Mouse (Mus musculus) left cerebral cortex, postnatal 25 days (tissue): ENCODE data around the gene Ostm1. TPM values are rescaled to one million over a fixed set of nuclear protein-coding genes. Genes with fewer than 3 reads are reported as not detected.
A peak's percentile ranks its signal among the peaks of the same experiment; 100 is the strongest.

Experiments
- DNase-seq, 2 experiments: peaks; one replicate each; pipeline ENCODE4 v3.0.0; 2022; ENCODE audit warnings: low spot score in 2 of 2, mixed read lengths in 1 of 2
- intact Hi-C: fragments of 180-260 bp; cut with DNase I; formaldehyde crosslinking; loops from one replicate; pipeline ENCODE4 v1.15.1; 2025
- total RNA-seq, 2 experiments: library from RNA; stranded (reverse); gene quantifications; 2 replicates each; pipeline ENCODE4 v1.2.3; 2021

Ostm1 gene
- 10 to 100 TPM; 49.3 to 50.1 TPM for total RNA-seq

GRCm38 (mm10) chr10:42583157-42583872 is at the start of gene Ostm1, which contains the start of gene Nr2e1:
Gene Ostm1, plus strand, starts transcription at chr10:42583822.
Gene Nr2e1, minus strand, starts transcription at chr10:42583632.
- intact Hi-C loops, result loop anchor here (5.0 kb wide), 1 partner anchor 49 kb away; no protein-coding TSS in a partner anchor

GRCm38 (mm10) chr10:42533836-42534453 is 49.7 kb upstream of the Ostm1 start:
- no peak for DNase-seq
- intact Hi-C loops, result no loop called here

More at GRCm38 (mm10) chr10:42583157-42583872, at the start of gene Ostm1, which contains the start of gene Nr2e1:
- peak; percentile 59 to 68 for DNase-seq

- intact Hi-C loops, result no loop called here
- no peak for DNase-seq
These were observed 45.9 kb upstream of the Ostm1 start for GRCm38 (mm10) chr10:42537571-42538316.

- intact Hi-C loops, result no loop called here
- DNase-seq, result no peak
These were observed 37.7 kb upstream of the Ostm1 start for GRCm38 (mm10) chr10:42545707-42546503.

- no peak for DNase-seq
- intact Hi-C loops, result no loop called here
These were observed 37.1 kb upstream of the Ostm1 start for GRCm38 (mm10) chr10:42546507-42546906.

GRCm38 (mm10) chr10:42559581-42560200 is 23.9 kb upstream of the Ostm1 start:
- intact Hi-C loops, result no loop called here
- DNase-seq, result no peak

DNA sequence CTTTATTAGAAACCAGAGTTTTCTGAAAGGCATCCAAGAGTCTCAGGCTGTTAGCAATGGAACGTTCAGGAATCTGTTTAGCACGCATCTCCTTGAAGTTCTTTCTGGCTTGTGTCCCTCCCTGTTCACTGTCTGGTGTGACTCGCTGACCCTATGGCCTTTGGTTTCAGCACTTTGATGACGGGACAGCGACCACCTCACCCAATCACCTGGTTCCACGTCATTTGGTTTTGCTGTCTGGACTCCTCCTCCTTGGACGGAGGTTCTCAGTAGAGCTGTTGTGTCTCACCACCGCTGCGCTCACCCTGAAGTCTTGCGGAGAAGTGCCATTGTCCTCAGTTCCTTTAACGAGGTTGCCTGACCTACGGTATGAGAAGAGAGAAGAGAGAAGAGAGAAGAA is 21.4 kb upstream of the Ostm1 start:
- no peak for DNase-seq
- intact Hi-C loops, result no loop called here

DNA sequence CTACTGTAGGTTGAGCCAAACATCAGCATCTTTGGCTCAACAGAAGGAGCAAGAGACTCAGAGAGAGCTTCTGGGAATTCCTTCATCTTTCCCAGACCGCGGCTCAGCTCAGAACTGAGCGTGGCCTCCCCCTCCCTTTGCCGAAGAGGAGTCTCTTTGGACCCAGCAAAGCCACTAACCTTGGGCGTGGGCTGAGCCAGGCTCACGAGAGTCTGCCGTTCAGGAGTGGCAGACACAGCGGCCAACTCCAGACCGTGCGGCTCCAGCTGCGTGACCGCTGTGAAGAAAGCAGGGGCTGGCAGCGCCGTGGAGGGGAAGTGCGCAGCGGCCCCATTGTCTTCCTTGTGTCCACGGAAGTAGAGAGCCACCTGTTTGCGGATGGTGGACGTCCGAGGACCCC is 11.1 kb upstream of the Ostm1 start:
- intact Hi-C loops, result no loop called here
- DNase-seq, result peak in 1 of 2 experiments; percentile 4

- DNase-seq, result no peak
- intact Hi-C loops, result no loop called here
These were observed 10.7 kb upstream of the Ostm1 start for GRCm38 (mm10) chr10:42572971-42573370.

DNA sequence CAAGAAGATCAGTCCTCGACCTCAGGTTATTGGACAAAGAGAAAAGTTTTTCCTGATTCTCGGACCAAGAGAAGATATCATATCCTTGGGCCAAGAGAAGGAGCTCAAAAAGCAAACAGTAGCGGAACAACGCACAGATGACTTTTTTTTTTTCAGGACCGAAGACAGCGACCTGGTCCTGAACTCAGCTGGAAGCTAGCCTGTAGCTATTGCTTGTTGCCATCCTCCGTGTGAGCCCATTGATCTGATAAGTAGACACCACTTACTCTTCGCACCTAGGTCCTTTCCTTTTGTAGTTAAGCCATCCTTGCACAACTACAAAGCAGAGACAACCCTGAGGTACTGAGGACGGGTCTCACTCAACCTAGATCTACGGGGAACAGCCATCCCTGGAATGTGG is 9.0 kb upstream of the Ostm1 start:
- DNase-seq, result no peak
- intact Hi-C loops, result no loop called here

DNA sequence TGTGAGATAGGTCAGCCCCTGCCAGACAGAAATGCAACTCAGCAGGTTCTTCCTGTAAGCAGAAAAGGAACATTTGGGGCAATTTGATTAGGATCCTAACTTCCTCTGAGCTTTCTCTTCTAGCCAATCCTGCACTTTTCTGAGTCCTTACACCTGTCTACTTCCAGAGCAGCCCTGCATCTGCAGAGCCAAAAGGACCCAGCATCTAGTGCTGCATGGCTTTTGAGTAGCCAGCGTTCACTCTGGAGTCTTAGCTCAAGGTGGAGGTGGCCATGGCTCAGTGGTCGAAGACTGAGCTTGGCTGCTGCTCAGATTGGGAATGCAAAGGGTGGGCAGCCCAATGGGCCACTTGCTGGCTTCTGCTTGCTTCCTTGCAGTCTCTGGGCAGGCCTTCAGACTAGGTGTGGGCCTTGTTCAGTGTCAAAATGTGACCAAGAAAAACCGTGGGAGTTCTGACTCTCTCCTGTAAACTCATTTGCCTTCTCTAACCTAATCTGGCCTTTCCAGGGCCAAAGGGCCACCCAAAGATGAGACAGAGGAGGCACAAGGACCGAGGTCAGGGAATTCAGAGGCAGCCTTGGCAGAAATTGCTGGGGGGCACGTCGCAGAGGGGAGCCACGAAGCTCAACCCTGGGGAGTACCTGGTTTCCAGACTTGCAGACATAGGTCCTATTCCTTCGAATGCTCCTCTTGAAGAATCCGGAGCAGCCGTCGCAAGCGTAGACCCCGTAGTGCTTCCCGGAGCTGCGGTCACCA is 5.9 kb upstream of the Ostm1 start:
- intact Hi-C loops, result loop anchor here (2.0 kb wide), 1 partner anchor 161 kb away; no protein-coding TSS in a partner anchor
- no peak for DNase-seq

DNA sequence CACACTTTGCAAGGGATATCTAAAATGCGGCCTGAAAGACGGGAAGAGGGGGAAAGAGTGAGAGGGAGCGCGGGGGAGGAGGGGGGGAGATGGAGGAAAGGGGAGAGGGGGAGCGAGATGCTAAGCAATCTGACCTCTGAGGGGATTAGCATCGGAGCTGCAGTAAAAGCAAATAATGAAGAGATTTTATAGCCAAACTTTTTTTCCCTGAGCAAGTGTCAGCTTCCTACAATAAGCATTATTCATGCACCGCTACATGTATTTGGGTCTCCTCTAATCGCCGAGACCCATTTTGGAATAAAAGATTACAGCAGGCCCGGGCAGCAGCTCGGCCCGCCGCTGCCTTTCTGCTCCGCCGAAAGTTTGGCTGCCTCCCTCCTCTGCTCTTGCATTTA is 5.3 kb upstream of the Ostm1 start:
- intact Hi-C loops, result loop anchor here (2.0 kb wide), 1 partner anchor 161 kb away; no protein-coding TSS in a partner anchor
- no peak for DNase-seq

DNA sequence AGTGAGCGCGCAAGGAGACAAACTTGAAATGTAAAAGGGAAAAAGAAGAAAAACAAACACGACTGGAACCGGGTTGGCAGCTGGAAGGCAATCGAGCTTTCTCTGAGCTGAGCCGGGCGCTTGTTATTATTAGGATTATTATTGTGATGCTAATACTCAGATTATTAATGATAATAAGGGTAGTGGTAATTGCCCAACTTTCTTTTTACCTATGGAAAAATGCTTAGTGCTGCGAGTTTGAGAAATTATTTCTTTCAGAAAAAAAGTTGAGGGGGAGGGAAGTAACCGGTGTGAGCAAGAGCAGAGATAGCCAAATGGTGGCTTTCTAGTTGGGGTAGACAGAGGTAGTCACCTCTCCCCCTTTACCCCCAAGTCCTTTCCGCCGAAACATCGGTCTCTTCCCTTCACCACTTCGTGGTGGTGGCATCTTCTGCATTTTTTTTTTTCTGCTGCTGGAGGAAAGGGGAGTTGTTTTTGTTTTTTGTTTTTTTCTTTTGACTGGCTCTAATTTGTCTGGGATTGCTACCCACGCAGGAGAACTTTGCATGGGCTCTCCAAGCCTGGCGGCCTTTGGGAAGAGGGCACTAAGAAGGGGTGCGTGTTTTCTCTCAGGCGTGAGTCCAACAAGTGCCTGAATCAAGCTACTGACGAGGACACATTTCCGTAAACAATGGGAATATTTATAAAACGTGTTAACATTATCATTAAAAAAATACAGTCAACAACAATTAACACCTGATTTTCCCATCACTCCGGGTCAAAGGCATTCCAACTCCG is 4.7 kb upstream of the Ostm1 start:
- no peak for DNase-seq

GRCm38 (mm10) chr10:42579475-42580130 is 4.0 kb upstream of the Ostm1 start:
- intact Hi-C loops, result loop anchor here (1.0 to 5.0 kb wide), 3 partner anchors 53 to 163 kb away; partner anchors contain the start of gene Snx3

More for the DNA sequence above, 4.7 kb upstream of the Ostm1 start:
- intact Hi-C loops, result loop anchor here (2.0 kb wide), 1 partner anchor 162 kb away; no protein-coding TSS in a partner anchor

GRCm38 (mm10) chr10:42580131-42580950 is 3.3 kb upstream of the Ostm1 start:
- no peak for DNase-seq
- intact Hi-C loops, result loop anchor here (1.0 to 5.0 kb wide), 2 partner anchors 52 to 78 kb away; partner anchors contain the start of gene Snx3

More at GRCm38 (mm10) chr10:42579475-42580130, 4.0 kb upstream of the Ostm1 start:
- peak in 1 of 2 experiments; percentile 10 for DNase-seq

GRCm38 (mm10) chr10:42580951-42581277 is 2.7 kb upstream of the Ostm1 start:
- no peak for DNase-seq
- intact Hi-C loops, result loop anchor here (1.0 to 5.0 kb wide), 2 partner anchors 51 to 79 kb away; partner anchors contain the start of gene Snx3
